Mouse (Mus musculus): ENCODE measurements around the gene 1700001C02Rik. TPM values are rescaled to one million over a fixed set of nuclear protein-coding genes. Genes with fewer than 3 reads are reported as not detected.

1700001C02Rik gene
- polyA plus RNA-seq, 1 experiment from 2014 or later = 0.27 TPM

GRCm38 (mm10) chr5:30496821-30497220 lies 31.0 kb downstream of the 1700001C02Rik start:
- Histone ChIP-seq H3K4me3 (replicated peaks) (no peak overlapping the region), H3K4me2 (no peak overlapping the region), H3K36me3 (no peaks in the 10 kb centered on the region), H3K27ac (no peak overlapping the region), H3K27me3 (replicated peaks) (no peaks in the 10 kb centered on the region), H3K9ac (no peak overlapping the region), H3K9me3 (no peaks in the 10 kb centered on the region), H3K4me1 (no peaks in the 10 kb centered on the region; the same call in 1 of the 2 replicates)
- WGBS = 73% methylated on average over 8 of the region's 8 CpGs
- no peak for ATAC-seq (ENCODE audit: insufficient read depth, low FRiP score, low read depth)

DNA sequence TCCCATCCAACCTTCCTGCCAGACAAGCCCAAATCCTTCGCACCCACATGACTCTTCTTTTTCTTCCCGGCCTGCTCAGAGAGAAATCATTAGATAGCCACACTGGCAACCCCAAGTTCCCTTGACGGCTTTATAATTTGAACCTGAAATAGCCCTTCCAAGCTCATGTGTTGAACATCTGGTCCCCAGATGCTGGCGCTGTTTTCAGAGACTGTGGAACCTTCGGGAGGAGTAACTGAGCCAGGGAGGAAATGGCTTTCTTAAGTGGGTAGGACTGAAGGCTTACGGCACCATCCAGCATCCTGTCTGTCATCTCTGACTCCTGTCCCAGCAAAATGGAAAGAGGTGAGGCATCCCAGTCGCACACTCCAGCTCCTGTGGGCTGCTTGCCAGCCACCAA lies 31.5 kb downstream of the 1700001C02Rik start:
- WGBS = 59% methylated on average over 7 of the region's 7 CpGs
- ATAC-seq (ENCODE audit: insufficient read depth, low FRiP score, low read depth) = no peak
- H3K4me1 ChIP-seq = no peaks in the 10 kb centered on the region; the same call in 1 of the 2 replicates

DNA sequence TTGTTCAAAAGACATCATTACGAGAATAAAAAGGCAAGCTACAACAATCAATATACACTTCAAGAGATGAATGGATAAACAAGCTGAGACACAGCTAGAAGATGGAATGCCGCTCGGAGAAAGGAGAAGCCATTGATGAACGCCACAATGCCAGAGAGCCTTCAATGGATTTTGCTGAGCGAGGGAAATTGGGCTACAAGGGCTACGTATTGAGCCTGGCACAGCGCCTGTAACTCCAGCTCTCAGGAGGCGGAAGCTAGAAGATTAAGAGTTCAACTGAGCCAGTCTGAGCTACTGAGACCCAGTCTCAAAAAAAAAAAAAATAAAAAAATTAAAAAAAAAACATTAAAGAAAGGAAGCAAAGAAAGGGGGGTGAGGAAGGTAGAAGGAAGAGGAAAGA lies 47.3 kb downstream of the 1700001C02Rik start:
- no peak overlapping the region for H3K9ac ChIP-seq

More for the DNA sequence above, 31.5 kb downstream of the 1700001C02Rik start:
- Histone ChIP-seq H3K9me3 (no peaks in the 10 kb centered on the region), H3K4me3 (replicated peaks) (no peak overlapping the region), H3K27me3 (replicated peaks) (no peaks in the 10 kb centered on the region), H3K36me3 (no peaks in the 10 kb centered on the region), H3K4me2 (no peak overlapping the region), H3K9ac (no peak overlapping the region), H3K27ac (no peak overlapping the region)

GRCm38 (mm10) chr5:30516376-30516775 lies 50.5 kb downstream of the 1700001C02Rik start:
- Histone ChIP-seq H3K4me3 (replicated peaks) (no peak overlapping the region), H3K4me1 (peaks cover 24% of the 10 kb centered on the region), H3K36me3 (no peaks in the 10 kb centered on the region), H3K27me3 (replicated peaks) (no peaks in the 10 kb centered on the region), H3K9me3 (no peaks in the 10 kb centered on the region), H3K4me2 (no peak overlapping the region), H3K9ac (no peak overlapping the region), H3K27ac (no peak overlapping the region)
- 54% methylated on average over 7 of the region's 7 CpGs for WGBS
- ATAC-seq (ENCODE audit: insufficient read depth, low FRiP score, low read depth) = no peak

More for the DNA sequence above, 47.3 kb downstream of the 1700001C02Rik start:
- Histone ChIP-seq H3K36me3 (no peaks in the 10 kb centered on the region), H3K4me2 (no peak overlapping the region), H3K4me3 (replicated peaks) (no peak overlapping the region), H3K4me1 (peaks cover 3% of the 10 kb centered on the region; the same call in 1 of the 2 replicates), H3K27me3 (replicated peaks) (no peaks in the 10 kb centered on the region), H3K9me3 (no peaks in the 10 kb centered on the region), H3K27ac (no peak overlapping the region)
- no peak for ATAC-seq (ENCODE audit: insufficient read depth, low FRiP score, low read depth)
- 79% methylated on average over 8 of the region's 8 CpGs for WGBS

DNA sequence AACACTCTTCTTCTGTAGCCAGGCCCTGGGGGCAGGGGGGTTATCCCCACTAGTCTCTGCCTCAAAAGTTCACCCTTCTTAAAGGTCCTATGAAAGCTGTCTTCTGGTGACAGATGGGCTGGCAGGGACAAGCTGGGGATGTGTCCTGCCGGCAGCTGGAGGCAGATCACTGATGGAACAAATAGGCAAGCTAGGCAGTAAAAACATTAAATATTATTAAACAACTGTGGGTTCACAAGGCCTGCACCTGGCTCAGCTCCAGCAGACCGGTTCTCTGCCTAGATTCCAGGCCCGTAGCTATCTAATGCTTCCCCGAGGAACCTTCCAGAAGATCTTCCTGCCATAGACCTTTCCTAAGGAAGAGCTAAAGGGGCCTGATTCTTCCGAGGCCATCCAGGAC lies 52.3 kb downstream of the 1700001C02Rik start:
- 46% methylated on average over 5 of the region's 5 CpGs for WGBS

GRCm38 (mm10) chr5:30518547-30518946 lies 52.7 kb downstream of the 1700001C02Rik start:
- Histone ChIP-seq H3K9me3 (no peaks in the 10 kb centered on the region), H3K9ac (no peak overlapping the region), H3K27me3 (replicated peaks) (no peaks in the 10 kb centered on the region), H3K4me1 (peaks cover 24% of the 10 kb centered on the region), H3K4me3 (replicated peaks) (no peak overlapping the region), H3K27ac (peak overlapping the region; percentile 75), H3K36me3 (no peaks in the 10 kb centered on the region), H3K4me2 (no peak overlapping the region)
- no peak; the same call in 1 of the 2 replicates for ATAC-seq (ENCODE audit: insufficient read depth, low FRiP score, low read depth)
- WGBS = 66% methylated on average over 6 of the region's 6 CpGs

More for the DNA sequence above, 52.3 kb downstream of the 1700001C02Rik start:
- Histone ChIP-seq H3K4me3 (replicated peaks) (no peak overlapping the region), H3K27ac (peak overlapping the region; percentile 75), H3K36me3 (no peaks in the 10 kb centered on the region), H3K27me3 (replicated peaks) (no peaks in the 10 kb centered on the region), H3K4me2 (no peak overlapping the region), H3K4me1 (peaks cover 24% of the 10 kb centered on the region), H3K9me3 (no peaks in the 10 kb centered on the region), H3K9ac (no peak overlapping the region)
- no peak for ATAC-seq (ENCODE audit: insufficient read depth, low FRiP score, low read depth)

GRCm38 (mm10) chr5:30519494-30519893 lies 53.6 kb downstream of the 1700001C02Rik start:
- Histone ChIP-seq H3K4me3 (replicated peaks) (no peak overlapping the region), H3K9me3 (no peaks in the 10 kb centered on the region), H3K4me1 (peaks cover 24% of the 10 kb centered on the region), H3K4me2 (no peak overlapping the region), H3K27ac (peak overlapping the region; percentile 75), H3K36me3 (no peaks in the 10 kb centered on the region), H3K9ac (no peak overlapping the region), H3K27me3 (replicated peaks) (no peaks in the 10 kb centered on the region)
- peak; percentile 27; the same call in 1 of the 2 replicates for ATAC-seq (ENCODE audit: insufficient read depth, low FRiP score, low read depth)
- 34% methylated on average over 7 of the region's 7 CpGs for WGBS

DNA sequence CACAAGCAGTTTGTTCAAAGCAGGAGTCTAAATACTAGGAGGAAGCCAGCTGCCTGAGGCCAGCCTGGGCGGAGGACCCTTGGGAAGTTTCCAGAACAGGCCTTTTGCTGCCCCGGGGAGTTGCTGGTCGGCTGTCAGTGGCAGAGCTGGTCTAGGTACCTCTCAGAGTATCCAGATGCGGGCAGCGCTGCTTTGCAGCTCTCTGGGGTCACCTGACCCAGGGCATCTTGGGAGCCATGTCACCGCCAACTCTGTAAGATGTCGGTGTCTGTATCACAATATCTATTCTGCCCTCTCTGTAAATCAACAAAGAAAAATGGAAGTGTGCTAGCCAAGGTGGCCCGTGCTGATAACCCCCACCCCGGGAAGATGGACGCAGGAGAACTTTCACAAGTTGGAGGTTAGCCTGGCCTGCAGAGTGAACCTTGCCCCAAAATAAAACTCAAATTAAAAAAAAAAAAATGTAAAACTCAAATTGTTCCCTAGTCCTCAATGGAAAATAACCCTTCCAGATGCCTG lies 54.4 kb downstream of the 1700001C02Rik start:
- no peak overlapping the region for H3K9ac ChIP-seq
- 65% methylated on average over 10 of the region's 10 CpGs for WGBS
- no peaks in the 10 kb centered on the region for H3K36me3 ChIP-seq
- H3K9me3 ChIP-seq = no peaks in the 10 kb centered on the region
- H3K4me1 ChIP-seq = peaks cover 24% of the 10 kb centered on the region
- H3K27me3 ChIP-seq (replicated peaks) = no peaks in the 10 kb centered on the region
- peak overlapping the region; percentile 75 for H3K27ac ChIP-seq
- H3K4me3 ChIP-seq (replicated peaks) = no peak overlapping the region
- no peak overlapping the region for H3K4me2 ChIP-seq
- ATAC-seq (ENCODE audit: insufficient read depth, low FRiP score, low read depth) = no peak

DNA sequence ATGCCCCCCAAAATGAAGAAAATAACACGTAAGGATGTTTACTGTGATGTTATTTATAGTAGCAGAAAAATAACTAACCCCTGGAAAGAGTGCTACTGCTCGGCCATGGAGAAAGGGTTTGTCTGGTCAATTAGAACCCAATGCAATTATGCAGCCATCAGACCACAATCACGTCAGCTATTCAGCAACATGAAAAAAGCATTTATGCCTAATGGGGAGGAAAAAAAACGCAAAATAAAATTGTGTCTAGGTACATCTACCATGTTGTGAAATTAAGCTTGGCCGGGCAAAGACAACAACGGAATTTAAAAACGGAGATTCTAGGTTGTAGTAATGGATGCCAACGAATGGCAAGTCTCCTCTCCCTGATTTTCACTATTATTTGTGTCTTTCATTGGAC lies 56.6 kb downstream of the 1700001C02Rik start:
- WGBS = 88% methylated on average over 8 of the region's 8 CpGs
- peaks cover 37% of the 10 kb centered on the region for H3K4me1 ChIP-seq
- no peaks in the 10 kb centered on the region for H3K27me3 ChIP-seq (replicated peaks)
- no peaks in the 10 kb centered on the region for H3K9me3 ChIP-seq
- no peak for ATAC-seq (ENCODE audit: insufficient read depth, low FRiP score, low read depth)
- H3K36me3 ChIP-seq = no peaks in the 10 kb centered on the region
- no peak overlapping the region for H3K9ac ChIP-seq
- no peak overlapping the region for H3K27ac ChIP-seq
- no peak overlapping the region for H3K4me2 ChIP-seq
- H3K4me3 ChIP-seq (replicated peaks) = no peak overlapping the region

DNA sequence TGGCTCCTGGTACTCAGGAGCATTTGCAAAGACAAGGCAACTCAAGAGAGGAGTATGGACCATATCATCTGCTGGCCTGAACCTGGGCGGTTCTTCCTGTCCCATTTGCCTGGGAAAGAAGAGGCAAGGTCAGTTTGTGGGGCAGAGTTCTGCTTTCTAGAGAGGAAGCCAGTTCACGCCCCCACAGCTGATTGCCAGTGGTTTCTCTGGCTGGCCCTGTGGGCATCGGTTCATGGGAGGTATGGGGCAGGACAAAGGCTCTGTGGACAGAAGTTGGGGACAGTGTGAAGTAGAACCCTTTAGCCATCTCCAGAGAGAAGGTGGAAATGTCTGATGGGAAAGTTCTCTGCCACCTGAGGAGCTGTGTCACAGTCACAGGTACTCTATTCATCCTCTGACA lies 57.3 kb downstream of the 1700001C02Rik start:
- H3K36me3 ChIP-seq = no peaks in the 10 kb centered on the region
- WGBS = 76% methylated on average over 3 of the region's 3 CpGs
- H3K4me1 ChIP-seq = peaks cover 34% of the 10 kb centered on the region
- no peak overlapping the region for H3K4me3 ChIP-seq (replicated peaks)
- H3K9me3 ChIP-seq = no peaks in the 10 kb centered on the region
- H3K4me2 ChIP-seq = no peak overlapping the region
- no peak overlapping the region for H3K27ac ChIP-seq
- no peak for ATAC-seq (ENCODE audit: insufficient read depth, low FRiP score, low read depth)
- no peak overlapping the region for H3K9ac ChIP-seq
- no peaks in the 10 kb centered on the region for H3K27me3 ChIP-seq (replicated peaks)

DNA sequence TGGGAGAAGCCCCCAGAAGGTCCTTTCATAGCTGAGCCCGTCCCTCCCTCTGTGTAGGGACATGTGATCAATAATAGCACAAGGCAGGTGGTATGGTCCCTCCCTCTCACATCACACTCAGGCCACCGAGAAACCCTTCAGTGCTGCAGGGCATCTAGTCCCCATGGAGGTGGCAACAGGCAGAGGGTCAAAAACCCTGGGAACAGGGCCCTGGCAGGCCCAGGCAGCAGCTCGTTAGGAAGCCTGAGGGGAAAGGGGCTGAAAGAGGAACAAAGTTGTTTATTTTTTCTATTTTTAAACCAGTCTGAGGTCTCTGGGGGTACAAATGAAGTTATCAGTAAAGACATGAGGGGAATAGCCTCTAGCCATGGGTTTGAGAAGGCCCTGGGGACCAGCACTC lies 58.4 kb downstream of the 1700001C02Rik start:
- H3K4me1 ChIP-seq = peaks cover 25% of the 10 kb centered on the region
- no peaks in the 10 kb centered on the region for H3K27me3 ChIP-seq (replicated peaks)
- no peak overlapping the region for H3K4me3 ChIP-seq (replicated peaks)
- no peak for ATAC-seq (ENCODE audit: insufficient read depth, low FRiP score, low read depth)
- WGBS = 57% methylated on average over 3 of the region's 3 CpGs
- no peak overlapping the region for H3K27ac ChIP-seq
- H3K4me2 ChIP-seq = no peak overlapping the region
- H3K9ac ChIP-seq = no peak overlapping the region
- no peaks in the 10 kb centered on the region for H3K36me3 ChIP-seq
- H3K9me3 ChIP-seq = no peaks in the 10 kb centered on the region

- WGBS = 15% methylated on average over 12 of the region's 12 CpGs
- Histone ChIP-seq H3K9me3 (no peaks in the 10 kb centered on the region), H3K4me3 (replicated peaks) (no peak overlapping the region), H3K9ac (no peak overlapping the region), H3K27me3 (replicated peaks) (no peaks in the 10 kb centered on the region), H3K4me2 (no peak overlapping the region), H3K36me3 (no peaks in the 10 kb centered on the region), H3K27ac (peak overlapping the region; percentile 82), H3K4me1 (0 out of 2 replicates have a peak, but pooled peaks cover 14% of the 10 kb centered on the region)
- ATAC-seq (ENCODE audit: insufficient read depth, low FRiP score, low read depth) = peak; percentile 73; the same call in 1 of the 2 replicates
These were observed 60.3 kb downstream of the 1700001C02Rik start for GRCm38 (mm10) chr5:30525920-30526836.

Measured in stomach, embryonic 15.5 days (tissue).